Mouse (Mus musculus): ENCODE results near the gene Sgta. TPM values are rescaled to one million over a fixed set of nuclear protein-coding genes. Genes with fewer than 3 reads are reported as not detected.

Gene Sgta
- polyA plus RNA-seq (2015; fragmentation: Illumina TruSeq; extraction: RNeasy Lipid Tissue Mini Kit (QIAGEN cat#74804); ENCODE audit: insufficient read depth, low read depth, low replicate concordance): 24.1 TPM

GRCm38 (mm10) chr10:81059603-81060543, at the start of gene Sgta:
Gene Sgta, minus strand, starts transcription at chr10:81060181.

DNA sequence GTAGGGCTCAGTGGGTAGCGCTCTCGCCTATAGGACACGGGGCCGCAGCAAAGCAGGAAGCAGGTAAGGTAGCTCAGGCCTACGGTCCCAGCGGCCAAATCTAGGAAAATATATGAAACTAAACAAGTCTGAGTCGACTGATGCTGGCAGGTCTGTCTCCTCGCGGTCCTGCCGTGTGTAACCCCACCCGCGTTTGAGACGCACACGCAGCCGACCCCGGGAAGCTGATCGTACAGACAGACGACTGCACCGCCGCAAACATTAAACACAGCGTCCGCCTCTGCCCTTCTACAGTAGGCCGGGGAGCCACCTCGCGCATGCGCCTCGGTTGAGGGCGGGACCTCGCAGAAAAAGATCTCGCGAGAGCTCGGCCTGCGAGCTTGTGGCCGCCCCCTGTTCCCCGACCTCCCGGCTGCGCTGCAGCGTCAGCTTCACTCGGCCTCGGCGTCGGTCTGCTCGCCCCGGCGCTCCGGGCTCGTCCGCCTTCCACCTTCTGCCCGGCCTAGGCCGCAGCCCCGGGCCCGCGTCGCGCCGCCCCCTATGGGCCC, 45.7 kb upstream of the Sgta start, which contains the start of gene Map2k2:
Map2k2 (plus strand) TSS at position 351 of the 548 bp plus-strand sequence.

DNA sequence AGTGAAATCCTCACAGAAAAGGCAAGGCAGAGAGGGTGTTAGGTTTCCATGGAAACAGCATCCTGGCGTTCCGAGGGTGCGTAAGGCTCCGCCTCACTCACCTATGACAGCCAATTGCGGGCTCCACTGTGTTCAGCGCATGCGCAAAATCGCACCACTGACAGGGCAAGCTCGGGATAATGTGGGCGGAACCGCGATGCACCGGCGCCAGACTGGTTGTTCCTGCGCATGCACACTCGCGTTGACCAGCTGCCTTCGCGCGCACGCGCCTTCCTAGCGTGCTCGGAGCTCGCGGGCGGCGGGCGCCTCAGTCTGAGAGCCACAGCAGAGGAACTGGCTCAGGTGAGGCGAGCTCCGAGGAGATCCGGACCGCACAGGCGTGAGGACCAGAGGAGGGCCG, 9.9 kb upstream of the Sgta start, which contains the start of gene Thop1:
Thop1 (plus strand) TSS at position 200 of the 400 bp plus-strand sequence.

GRCm38 (mm10) chr10:81036988-81037580, 22.9 kb downstream of the Sgta start, which contains the start of gene Slc39a3:
Gene Slc39a3, minus strand, starts transcription at chr10:81037426.

GRCm38 (mm10) chr10:81025639-81026275, 34.2 kb downstream of the Sgta start, which contains the start of gene Diras1:
Gene Diras1, minus strand, starts transcription at chr10:81025662.

DNA sequence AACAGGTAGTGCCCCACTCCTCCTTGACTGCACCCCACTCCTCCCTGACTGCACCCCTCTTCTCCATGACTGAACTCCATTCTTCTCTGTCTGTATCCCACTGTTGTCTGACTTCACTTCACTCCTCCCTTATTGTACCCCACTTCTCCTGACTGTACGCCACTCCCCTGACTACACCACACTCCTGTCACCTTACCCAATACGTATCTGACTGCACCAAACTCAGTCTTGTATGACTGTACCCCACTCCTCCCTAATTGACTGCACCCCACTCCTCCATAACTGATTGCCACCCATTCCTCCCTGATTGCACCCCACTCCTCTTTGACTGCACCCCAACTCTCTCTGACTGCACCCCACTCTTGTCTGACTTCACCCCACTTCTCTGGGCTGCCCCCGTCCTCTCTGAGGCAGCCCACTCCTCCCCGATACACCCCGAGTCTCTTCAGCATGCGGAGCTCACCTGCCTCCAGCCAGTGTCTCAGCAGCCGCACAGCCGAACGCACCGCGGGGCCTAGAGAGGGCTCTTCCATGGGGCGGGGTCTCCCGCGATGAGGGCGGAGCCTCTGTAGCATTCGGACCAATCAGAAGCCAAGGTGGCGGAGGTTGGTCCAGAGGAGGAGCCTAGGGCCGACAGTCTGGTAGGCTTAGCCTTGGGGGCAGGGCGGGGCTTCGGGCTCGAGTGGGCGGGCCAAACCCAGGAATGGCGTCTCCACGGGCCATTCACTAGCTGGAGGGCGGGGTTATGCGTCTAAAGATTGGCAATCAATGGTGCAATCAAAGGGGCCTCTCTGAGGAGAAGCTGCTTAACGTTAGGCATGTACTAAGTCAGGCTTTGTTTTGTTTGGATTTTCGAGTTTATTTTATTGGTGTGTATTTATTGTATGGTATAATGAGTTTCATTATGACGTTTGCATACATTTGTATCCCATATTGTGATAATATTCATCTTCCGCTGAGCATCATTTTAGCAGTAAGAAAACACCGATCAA, 45.3 kb downstream of the Sgta start, which contains the start of gene Gng7:
Gng7 (minus strand) TSS at position 553 of the 992 bp plus-strand sequence.

Other genes starting within 250 kb of the Sgta start
- gene Jsrp1, start 246.7 kb downstream of the Sgta start, polyA plus RNA-seq (2015; fragmentation: Illumina TruSeq; extraction: RNeasy Lipid Tissue Mini Kit (QIAGEN cat#74804); ENCODE audit: insufficient read depth, low read depth, low replicate concordance): not detected
- 185 TPM for gene Oaz1, start 233.5 kb downstream of the Sgta start, polyA plus RNA-seq (2015; fragmentation: Illumina TruSeq; extraction: RNeasy Lipid Tissue Mini Kit (QIAGEN cat#74804); ENCODE audit: insufficient read depth, low read depth, low replicate concordance)
- gene Lingo3, start 216.1 kb downstream of the Sgta start, polyA plus RNA-seq (2015; fragmentation: Illumina TruSeq; extraction: RNeasy Lipid Tissue Mini Kit (QIAGEN cat#74804); ENCODE audit: insufficient read depth, low read depth, low replicate concordance): not detected
- gene Lsm7, start 205.0 kb downstream of the Sgta start, polyA plus RNA-seq (2015; fragmentation: Illumina TruSeq; extraction: RNeasy Lipid Tissue Mini Kit (QIAGEN cat#74804); ENCODE audit: insufficient read depth, low read depth, low replicate concordance): 38.7 TPM
- gene Sppl2b, start 204.9 kb downstream of the Sgta start, polyA plus RNA-seq (2015; fragmentation: Illumina TruSeq; extraction: RNeasy Lipid Tissue Mini Kit (QIAGEN cat#74804); ENCODE audit: insufficient read depth, low read depth, low replicate concordance): 7.9 TPM
- gene Tmprss9, start 188.3 kb downstream of the Sgta start, polyA plus RNA-seq (2015; fragmentation: Illumina TruSeq; extraction: RNeasy Lipid Tissue Mini Kit (QIAGEN cat#74804); ENCODE audit: insufficient read depth, low read depth, low replicate concordance): not detected
- 31.2 TPM for gene Timm13, start 159.2 kb downstream of the Sgta start, polyA plus RNA-seq (2015; fragmentation: Illumina TruSeq; extraction: RNeasy Lipid Tissue Mini Kit (QIAGEN cat#74804); ENCODE audit: insufficient read depth, low read depth, low replicate concordance)
- gene Lmnb2, start 141.9 kb downstream of the Sgta start, polyA plus RNA-seq (2015; fragmentation: Illumina TruSeq; extraction: RNeasy Lipid Tissue Mini Kit (QIAGEN cat#74804); ENCODE audit: insufficient read depth, low read depth, low replicate concordance): 2.3 TPM
- gene Gadd45b, start 130.1 kb downstream of the Sgta start, polyA plus RNA-seq (2015; fragmentation: Illumina TruSeq; extraction: RNeasy Lipid Tissue Mini Kit (QIAGEN cat#74804); ENCODE audit: insufficient read depth, low read depth, low replicate concordance): 4.3 TPM
- 1.4 TPM for gene Gng7, start 45.2 kb downstream of the Sgta start, polyA plus RNA-seq (2015; fragmentation: Illumina TruSeq; extraction: RNeasy Lipid Tissue Mini Kit (QIAGEN cat#74804); ENCODE audit: insufficient read depth, low read depth, low replicate concordance)
- gene Diras1, start 34.5 kb downstream of the Sgta start, polyA plus RNA-seq (2015; fragmentation: Illumina TruSeq; extraction: RNeasy Lipid Tissue Mini Kit (QIAGEN cat#74804); ENCODE audit: insufficient read depth, low read depth, low replicate concordance): not detected
- gene Slc39a3, start 22.8 kb downstream of the Sgta start, polyA plus RNA-seq (2015; fragmentation: Illumina TruSeq; extraction: RNeasy Lipid Tissue Mini Kit (QIAGEN cat#74804); ENCODE audit: insufficient read depth, low read depth, low replicate concordance): 5.1 TPM
- 11.8 TPM for gene Thop1, start 9.9 kb upstream of the Sgta start, polyA plus RNA-seq (2015; fragmentation: Illumina TruSeq; extraction: RNeasy Lipid Tissue Mini Kit (QIAGEN cat#74804); ENCODE audit: insufficient read depth, low read depth, low replicate concordance)
- not detected for gene Creb3l3, start 38.7 kb upstream of the Sgta start, polyA plus RNA-seq (2015; fragmentation: Illumina TruSeq; extraction: RNeasy Lipid Tissue Mini Kit (QIAGEN cat#74804); ENCODE audit: insufficient read depth, low read depth, low replicate concordance)
- 47.4 TPM for gene Map2k2, start 45.7 kb upstream of the Sgta start, polyA plus RNA-seq (2015; fragmentation: Illumina TruSeq; extraction: RNeasy Lipid Tissue Mini Kit (QIAGEN cat#74804); ENCODE audit: insufficient read depth, low read depth, low replicate concordance)
- 5.4 TPM for gene Zbtb7a, start 75.0 kb upstream of the Sgta start, polyA plus RNA-seq (2015; fragmentation: Illumina TruSeq; extraction: RNeasy Lipid Tissue Mini Kit (QIAGEN cat#74804); ENCODE audit: insufficient read depth, low read depth, low replicate concordance)
- gene Pias4, start 107.7 kb upstream of the Sgta start, polyA plus RNA-seq (2015; fragmentation: Illumina TruSeq; extraction: RNeasy Lipid Tissue Mini Kit (QIAGEN cat#74804); ENCODE audit: insufficient read depth, low read depth, low replicate concordance): 7.3 TPM
- 283 TPM for gene Eef2, start 116.5 kb upstream of the Sgta start, polyA plus RNA-seq (2015; fragmentation: Illumina TruSeq; extraction: RNeasy Lipid Tissue Mini Kit (QIAGEN cat#74804); ENCODE audit: insufficient read depth, low read depth, low replicate concordance)
- 9.3 TPM for gene Dapk3, start 122.8 kb upstream of the Sgta start, polyA plus RNA-seq (2015; fragmentation: Illumina TruSeq; extraction: RNeasy Lipid Tissue Mini Kit (QIAGEN cat#74804); ENCODE audit: insufficient read depth, low read depth, low replicate concordance)
- not detected for gene 4930442H23Rik, start 123.7 kb upstream of the Sgta start, polyA plus RNA-seq (2015; fragmentation: Illumina TruSeq; extraction: RNeasy Lipid Tissue Mini Kit (QIAGEN cat#74804); ENCODE audit: insufficient read depth, low read depth, low replicate concordance)
- not detected for gene Nmrk2, start 141.9 kb upstream of the Sgta start, polyA plus RNA-seq (2015; fragmentation: Illumina TruSeq; extraction: RNeasy Lipid Tissue Mini Kit (QIAGEN cat#74804); ENCODE audit: insufficient read depth, low read depth, low replicate concordance)
- 0.20 TPM for gene Atcay, start 170.7 kb upstream of the Sgta start, polyA plus RNA-seq (2015; fragmentation: Illumina TruSeq; extraction: RNeasy Lipid Tissue Mini Kit (QIAGEN cat#74804); ENCODE audit: insufficient read depth, low read depth, low replicate concordance)
- 3.4 TPM for gene Zfr2, start 173.0 kb upstream of the Sgta start, polyA plus RNA-seq (2015; fragmentation: Illumina TruSeq; extraction: RNeasy Lipid Tissue Mini Kit (QIAGEN cat#74804); ENCODE audit: insufficient read depth, low read depth, low replicate concordance)
- not detected for gene Matk, start 192.8 kb upstream of the Sgta start, polyA plus RNA-seq (2015; fragmentation: Illumina TruSeq; extraction: RNeasy Lipid Tissue Mini Kit (QIAGEN cat#74804); ENCODE audit: insufficient read depth, low read depth, low replicate concordance)
- gene Mrpl54, start 206.8 kb upstream of the Sgta start, polyA plus RNA-seq (2015; fragmentation: Illumina TruSeq; extraction: RNeasy Lipid Tissue Mini Kit (QIAGEN cat#74804); ENCODE audit: insufficient read depth, low read depth, low replicate concordance): 21.2 TPM
- 30.7 TPM for gene Apba3, start 206.8 kb upstream of the Sgta start, polyA plus RNA-seq (2015; fragmentation: Illumina TruSeq; extraction: RNeasy Lipid Tissue Mini Kit (QIAGEN cat#74804); ENCODE audit: insufficient read depth, low read depth, low replicate concordance)
- gene Tjp3, start 231.4 kb upstream of the Sgta start, polyA plus RNA-seq (2015; fragmentation: Illumina TruSeq; extraction: RNeasy Lipid Tissue Mini Kit (QIAGEN cat#74804); ENCODE audit: insufficient read depth, low read depth, low replicate concordance): 3.9 TPM
- gene Pip5k1c, start 232.8 kb upstream of the Sgta start, polyA plus RNA-seq (2015; fragmentation: Illumina TruSeq; extraction: RNeasy Lipid Tissue Mini Kit (QIAGEN cat#74804); ENCODE audit: insufficient read depth, low read depth, low replicate concordance): 15.5 TPM

Measured in pancreas, adult 10 weeks (tissue).